Mouse (Mus musculus): ENCODE measurements around the gene Nckap5.
A peak's percentile ranks its signal among the peaks of the same experiment; 100 is the strongest.

Gene Nckap5

GRCm38 (mm10) chr1:126560931-126561330, 269.7 kb downstream of the Nckap5 start:
- DNase-seq (ENCODE audit: low spot score in 2 of 2): no peak

GRCm38 (mm10) chr1:126557791-126558294, 272.8 kb downstream of the Nckap5 start:
- DNase-seq (ENCODE audit: low spot score in 2 of 2): no peak

- DNase-seq (ENCODE audit: low spot score in 2 of 2): no peak
These were observed 282.6 kb downstream of the Nckap5 start for GRCm38 (mm10) chr1:126547979-126548378.

GRCm38 (mm10) chr1:126544471-126544870, 286.1 kb downstream of the Nckap5 start:
- DNase-seq (ENCODE audit: low spot score in 2 of 2): no peak

- DNase-seq (ENCODE audit: low spot score in 2 of 2): no peak
These were observed 293.3 kb downstream of the Nckap5 start for GRCm38 (mm10) chr1:126537223-126537757.

GRCm38 (mm10) chr1:126535527-126535926, 295.1 kb downstream of the Nckap5 start:
- no peak for DNase-seq (ENCODE audit: low spot score in 2 of 2)

GRCm38 (mm10) chr1:126534046-126534445, 296.6 kb downstream of the Nckap5 start:
- no peak for DNase-seq (ENCODE audit: low spot score in 2 of 2)

GRCm38 (mm10) chr1:126528043-126528598, 302.5 kb downstream of the Nckap5 start:
- peak; percentile 4 to 9 for DNase-seq (ENCODE audit: low spot score in 2 of 2)

GRCm38 (mm10) chr1:126518067-126518466, 312.5 kb downstream of the Nckap5 start:
- no peak for DNase-seq (ENCODE audit: low spot score in 2 of 2)

- DNase-seq (ENCODE audit: low spot score in 2 of 2): no peak
These were observed 313.2 kb downstream of the Nckap5 start for GRCm38 (mm10) chr1:126517427-126517826.

- DNase-seq (ENCODE audit: low spot score in 2 of 2): no peak
These were observed 315.4 kb downstream of the Nckap5 start for GRCm38 (mm10) chr1:126515054-126515756.

GRCm38 (mm10) chr1:126511835-126512445, 318.7 kb downstream of the Nckap5 start:
- DNase-seq (ENCODE audit: low spot score in 2 of 2): no peak

GRCm38 (mm10) chr1:126504717-126505116, 325.9 kb downstream of the Nckap5 start:
- DNase-seq (ENCODE audit: low spot score in 2 of 2): no peak

GRCm38 (mm10) chr1:126502741-126503140, 327.9 kb downstream of the Nckap5 start:
- DNase-seq (ENCODE audit: low spot score in 2 of 2): no peak

GRCm38 (mm10) chr1:126496722-126497121, 333.9 kb downstream of the Nckap5 start:
- DNase-seq (ENCODE audit: low spot score in 2 of 2): no peak

GRCm38 (mm10) chr1:126492206-126493071, 338.2 kb downstream of the Nckap5 start:
- peak in 1 of 2 experiments; percentile 16 for DNase-seq (ENCODE audit: low spot score in 2 of 2)

- DNase-seq (ENCODE audit: low spot score in 2 of 2): no peak
These were observed 339.2 kb downstream of the Nckap5 start for GRCm38 (mm10) chr1:126491412-126491811.

- no peak for DNase-seq (ENCODE audit: low spot score in 2 of 2)
These were observed 340.3 kb downstream of the Nckap5 start for GRCm38 (mm10) chr1:126490256-126490655.

GRCm38 (mm10) chr1:126484664-126485087, 345.9 kb downstream of the Nckap5 start:
- no peak for DNase-seq (ENCODE audit: low spot score in 2 of 2)

GRCm38 (mm10) chr1:126483665-126484064, 346.9 kb downstream of the Nckap5 start:
- DNase-seq (ENCODE audit: low spot score in 2 of 2): no peak

GRCm38 (mm10) chr1:126481459-126482228, 349.0 kb downstream of the Nckap5 start:
- DNase-seq (ENCODE audit: low spot score in 2 of 2): no peak

All from frontal cortex, postnatal 36 days (tissue).